Mouse (Mus musculus): Measurements from ENCODE around the gene Rnf157.

- TF ChIP-seq POLR2A (IDR thresholded peaks at IDR 0.05; ENCODE audit: insufficient read depth, low read depth, low read length) (no peak), CTCF (IDR thresholded peaks at IDR 0.05; ENCODE audit: insufficient read depth, low read depth, low read length) (no peak)
These were observed 104.9 kb downstream of the Rnf157 start for GRCm38 (mm10) chr11:116307762-116308531.

All from olfactory bulb, adult 2 months (tissue).